Mouse (Mus musculus): ENCODE data around the gene Tcf20.

GRCm38 (mm10) chr15:82906574-82907061 is 81.1 kb downstream of the Tcf20 start:
- TF ChIP-seq POLR2A (IDR thresholded peaks at IDR 0.05; ENCODE audit: insufficient read depth, low read depth, low read length): no peak
- TF ChIP-seq CTCF (IDR thresholded peaks at IDR 0.05; ENCODE audit: insufficient read depth, low read depth, low read length): no peak

Data from olfactory bulb, adult 2 months (tissue).